Mouse (Mus musculus) splenic B cell, adult 2 months (primary cell): ENCODE results near the gene Rho.

Experiments used
- DNase-seq: peaks from one replicate; pipeline ENCODE4 v3.0.0-alpha.2; 2011; ENCODE audit warnings: low read depth, low spot score
- H3K27me3 ChIP-seq: 2 replicates; pipeline ENCODE4 v1.6.1; 2012; ENCODE audit warnings: mild to moderate bottlenecking, low read length, moderate library complexity, mixed read lengths; ENCODE audit not compliant: control insufficient read depth, poor library complexity, insufficient read depth, severe bottlenecking
- H3K36me3 ChIP-seq: 2 replicates; pipeline ENCODE4 v1.6.1; 2012; ENCODE audit warnings: mild to moderate bottlenecking, low read length, moderate library complexity, mixed read lengths; ENCODE audit not compliant: control insufficient read depth, poor library complexity, insufficient read depth, severe bottlenecking

The Rho gene

DNA sequence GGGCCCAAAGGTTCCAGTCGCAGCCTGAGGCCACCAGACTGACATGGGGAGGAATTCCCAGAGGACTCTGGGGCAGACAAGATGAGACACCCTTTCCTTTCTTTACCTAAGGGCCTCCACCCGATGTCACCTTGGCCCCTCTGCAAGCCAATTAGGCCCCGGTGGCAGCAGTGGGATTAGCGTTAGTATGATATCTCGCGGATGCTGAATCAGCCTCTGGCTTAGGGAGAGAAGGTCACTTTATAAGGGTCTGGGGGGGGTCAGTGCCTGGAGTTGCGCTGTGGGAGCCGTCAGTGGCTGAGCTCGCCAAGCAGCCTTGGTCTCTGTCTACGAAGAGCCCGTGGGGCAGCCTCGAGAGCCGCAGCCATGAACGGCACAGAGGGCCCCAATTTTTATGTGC is at the start of gene Rho:
Gene Rho, plus strand, starts transcription at position 110 of the 400 bp plus-strand sequence.
- Histone ChIP-seq H3K36me3 (no peaks in the 10 kb centered on the region), H3K27me3 (no peaks in the 10 kb centered on the region)
- no peak for DNase-seq

DNA sequence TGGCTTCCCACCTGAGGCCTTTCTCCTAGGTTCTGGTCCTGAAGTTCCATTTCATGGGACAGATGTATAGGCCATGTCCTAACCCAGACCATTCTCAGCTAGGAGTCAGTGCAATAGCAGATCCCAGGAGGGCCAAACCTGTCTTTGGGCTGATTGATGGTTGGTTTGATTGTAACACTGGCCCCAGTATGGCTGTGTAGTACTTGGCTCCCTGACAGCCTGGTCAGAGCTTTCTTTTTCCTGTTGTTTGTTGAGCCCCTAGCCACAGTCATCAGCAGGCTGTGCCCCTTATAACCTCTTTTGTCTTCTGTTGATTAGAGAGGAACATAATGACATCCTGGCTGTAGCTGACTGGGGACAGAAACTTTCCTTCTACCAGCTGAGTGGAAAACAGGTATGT is 47.5 kb upstream of the Rho start:
- H3K36me3 ChIP-seq, result no peaks in the 10 kb centered on the region

DNA sequence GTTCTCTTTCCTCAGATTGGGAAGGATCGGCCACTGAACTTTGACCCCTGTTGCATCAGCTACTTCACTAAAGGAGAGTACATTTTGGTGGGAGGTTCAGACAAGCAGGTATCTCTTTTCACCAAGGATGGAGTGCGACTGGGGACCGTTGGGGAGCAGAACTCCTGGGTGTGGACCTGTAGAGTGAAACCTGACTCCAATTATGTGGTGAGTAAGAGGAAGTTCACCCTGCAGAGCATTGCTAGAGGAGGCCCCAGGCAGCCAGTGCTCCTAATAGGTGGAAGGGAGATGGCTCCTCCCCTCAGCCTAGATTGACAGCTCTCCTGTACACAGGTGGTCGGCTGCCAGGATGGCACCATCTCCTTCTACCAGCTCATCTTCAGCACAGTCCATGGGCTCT is 44.7 kb upstream of the Rho start:
- DNase-seq, result peak; percentile 28
- H3K36me3 ChIP-seq, result no peaks in the 10 kb centered on the region
- H3K27me3 ChIP-seq, result no peaks in the 10 kb centered on the region

More for the DNA sequence above, 47.5 kb upstream of the Rho start:
- DNase-seq, result no peak
- no peaks in the 10 kb centered on the region for H3K27me3 ChIP-seq

DNA sequence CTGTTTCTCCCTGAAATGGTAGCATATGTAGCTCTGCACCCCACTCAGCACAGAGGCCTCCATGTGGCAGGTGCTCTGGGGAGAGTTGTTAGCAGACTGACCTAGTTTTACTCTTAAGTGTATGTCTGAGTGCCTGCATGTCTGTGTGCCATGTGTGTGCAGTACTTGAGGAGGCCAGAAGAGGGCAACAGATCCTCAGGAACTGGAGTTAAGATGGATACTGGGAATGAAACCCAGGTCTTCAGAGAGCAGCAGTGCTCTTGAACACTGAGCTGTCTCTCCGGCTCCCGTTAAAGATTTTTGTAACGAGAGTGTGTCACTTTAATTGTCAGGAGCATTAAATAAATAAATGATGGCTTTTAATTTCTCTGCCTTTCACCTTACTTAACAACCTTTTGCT is 43.3 kb upstream of the Rho start:
- Histone ChIP-seq H3K27me3 (no peaks in the 10 kb centered on the region), H3K36me3 (no peaks in the 10 kb centered on the region)
- DNase-seq, result peak; percentile 50

DNA sequence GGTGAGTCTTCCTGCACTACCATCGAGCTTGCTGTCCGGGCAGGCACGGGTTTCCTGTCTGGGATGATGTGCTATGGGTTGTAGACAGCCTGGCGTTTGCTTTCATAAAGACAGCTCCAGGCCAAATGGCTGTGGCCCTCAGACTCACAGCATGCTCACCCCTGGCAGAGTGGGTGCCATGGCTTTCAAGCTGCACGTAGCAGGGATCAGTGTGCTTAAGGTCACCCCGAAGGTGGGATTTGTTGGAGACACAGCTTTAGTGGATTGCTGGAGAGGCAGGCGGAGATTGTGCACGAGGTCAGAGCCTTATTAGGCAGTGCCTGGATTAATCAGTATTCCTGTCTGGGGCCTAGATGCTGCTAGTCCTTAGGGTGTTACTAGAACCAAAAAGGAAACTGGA is 40.9 kb upstream of the Rho start:
- H3K36me3 ChIP-seq, result no peaks in the 10 kb centered on the region
- no peaks in the 10 kb centered on the region for H3K27me3 ChIP-seq
- DNase-seq, result no peak

- no peak for DNase-seq
Observed at GRCm38 (mm10) chr6:115891061-115891460, 40.5 kb upstream of the Rho start.

DNA sequence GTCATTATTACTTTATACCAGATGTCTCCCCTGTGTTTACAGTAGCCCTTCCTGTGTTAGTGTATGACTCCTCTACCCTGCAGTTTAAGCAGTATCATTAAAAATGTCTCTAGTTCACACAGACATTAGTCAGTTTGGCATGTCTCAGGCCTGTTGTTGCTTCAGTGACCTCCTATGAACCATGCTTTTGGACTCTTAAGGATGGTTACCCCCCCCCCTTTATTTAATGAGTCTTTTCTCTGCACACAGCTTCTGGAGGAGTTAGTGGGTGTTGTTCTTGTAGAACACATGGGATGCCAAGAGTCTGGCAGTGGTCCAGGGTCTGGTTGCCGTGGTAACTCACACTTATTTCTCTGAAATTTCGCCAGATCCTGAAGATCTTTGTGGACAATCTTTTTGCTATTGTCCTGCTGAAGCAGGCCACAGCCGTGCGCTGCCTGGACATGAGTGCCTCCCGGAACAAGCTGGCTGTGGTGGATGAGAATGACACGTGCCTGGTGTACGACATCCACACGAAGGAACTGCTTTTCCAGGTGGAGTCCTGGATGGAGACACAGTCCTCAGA is 40.0 kb upstream of the Rho start:
- DNase-seq, result no peak
- Histone ChIP-seq H3K36me3 (no peaks in the 10 kb centered on the region), H3K27me3 (no peaks in the 10 kb centered on the region)

More at GRCm38 (mm10) chr6:115891061-115891460, 40.5 kb upstream of the Rho start:
- no peaks in the 10 kb centered on the region for H3K27me3 ChIP-seq
- H3K36me3 ChIP-seq, result no peaks in the 10 kb centered on the region

GRCm38 (mm10) chr6:115892363-115892762 is 39.2 kb upstream of the Rho start:
- Histone ChIP-seq H3K36me3 (no peaks in the 10 kb centered on the region), H3K27me3 (no peaks in the 10 kb centered on the region)
- DNase-seq, result no peak

DNA sequence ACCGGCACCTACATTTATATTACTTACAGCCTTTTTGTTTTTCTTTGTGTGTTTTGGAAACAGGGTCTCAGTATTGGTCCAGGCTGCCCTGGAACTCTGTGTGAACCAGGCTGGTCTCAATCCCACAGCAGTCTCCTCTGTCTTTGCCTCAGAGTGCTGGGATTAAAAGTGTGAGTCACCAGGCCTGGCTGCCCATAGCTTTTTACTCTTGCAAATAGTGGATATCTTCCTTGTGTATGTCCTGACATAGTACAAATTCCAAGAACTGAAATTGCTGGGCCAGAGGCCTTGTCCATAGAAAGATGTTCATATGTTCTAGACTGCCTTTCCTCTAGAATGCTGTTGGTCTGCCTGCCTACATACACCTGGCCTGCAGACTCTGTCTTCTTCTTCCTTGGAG is 35.2 kb upstream of the Rho start:
- no peaks in the 10 kb centered on the region for H3K36me3 ChIP-seq
- DNase-seq, result no peak
- H3K27me3 ChIP-seq, result no peaks in the 10 kb centered on the region

GRCm38 (mm10) chr6:115897117-115897516 is 34.4 kb upstream of the Rho start:
- DNase-seq, result no peak
- H3K36me3 ChIP-seq, result no peaks in the 10 kb centered on the region
- no peaks in the 10 kb centered on the region for H3K27me3 ChIP-seq

GRCm38 (mm10) chr6:115897926-115898520 is 33.5 kb upstream of the Rho start:
- H3K36me3 ChIP-seq, result no peaks in the 10 kb centered on the region
- peak; percentile 11 for DNase-seq
- H3K27me3 ChIP-seq, result no peaks in the 10 kb centered on the region

DNA sequence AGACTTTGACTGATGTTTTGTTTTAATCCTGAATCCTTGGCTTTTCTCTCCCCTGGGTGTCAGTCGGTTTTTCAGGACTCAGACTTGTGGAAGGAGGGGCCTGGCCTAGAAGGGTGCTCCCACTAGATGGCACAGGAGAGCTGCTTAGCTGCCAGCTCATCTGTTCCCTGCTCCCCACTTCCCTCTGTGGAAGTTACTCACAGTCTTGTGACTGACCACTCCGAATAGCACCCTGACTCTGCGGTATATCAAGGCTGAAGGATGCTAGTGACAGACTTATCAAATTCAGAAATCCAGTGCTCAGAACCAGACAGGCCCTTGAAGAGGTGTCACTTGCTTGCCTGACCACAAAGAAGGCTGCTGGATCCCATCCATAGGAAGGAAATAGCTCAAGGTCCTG is 30.5 kb upstream of the Rho start:
- H3K27me3 ChIP-seq, result no peaks in the 10 kb centered on the region
- peak; percentile 65 for DNase-seq
- H3K36me3 ChIP-seq, result no peaks in the 10 kb centered on the region

DNA sequence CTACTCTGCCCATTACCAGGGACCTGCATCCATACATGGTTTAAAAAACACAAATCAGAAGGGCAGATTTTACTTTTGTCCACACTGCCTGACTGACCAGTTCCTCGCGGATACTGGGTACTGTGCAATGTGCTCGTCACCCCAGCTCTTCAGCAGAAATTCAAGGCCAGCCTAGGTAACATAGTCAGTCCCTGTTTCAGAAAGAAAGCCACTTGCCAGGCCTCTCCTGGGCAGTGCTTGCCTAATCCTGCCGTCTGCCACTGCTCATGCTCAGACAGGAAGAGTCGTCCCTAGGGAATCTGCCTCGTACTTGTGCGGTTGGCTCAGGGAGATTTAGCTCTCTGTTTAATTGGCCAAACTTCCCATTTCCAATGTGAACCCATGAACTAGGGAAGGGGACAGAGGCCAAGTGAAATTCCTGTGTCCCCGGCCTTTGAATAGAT is 30.0 kb upstream of the Rho start:
- DNase-seq, result peak; percentile 33

GRCm38 (mm10) chr6:115902545-115902944 is 29.0 kb upstream of the Rho start:
- no peak for DNase-seq
- H3K27me3 ChIP-seq, result no peaks in the 10 kb centered on the region
- H3K36me3 ChIP-seq, result no peaks in the 10 kb centered on the region

More for the DNA sequence above, 30.0 kb upstream of the Rho start:
- Histone ChIP-seq H3K36me3 (no peaks in the 10 kb centered on the region), H3K27me3 (no peaks in the 10 kb centered on the region)

- no peaks in the 10 kb centered on the region for H3K36me3 ChIP-seq
- no peak for DNase-seq
- no peaks in the 10 kb centered on the region for H3K27me3 ChIP-seq
Observed at GRCm38 (mm10) chr6:115905568-115905967, 26.0 kb upstream of the Rho start.

DNA sequence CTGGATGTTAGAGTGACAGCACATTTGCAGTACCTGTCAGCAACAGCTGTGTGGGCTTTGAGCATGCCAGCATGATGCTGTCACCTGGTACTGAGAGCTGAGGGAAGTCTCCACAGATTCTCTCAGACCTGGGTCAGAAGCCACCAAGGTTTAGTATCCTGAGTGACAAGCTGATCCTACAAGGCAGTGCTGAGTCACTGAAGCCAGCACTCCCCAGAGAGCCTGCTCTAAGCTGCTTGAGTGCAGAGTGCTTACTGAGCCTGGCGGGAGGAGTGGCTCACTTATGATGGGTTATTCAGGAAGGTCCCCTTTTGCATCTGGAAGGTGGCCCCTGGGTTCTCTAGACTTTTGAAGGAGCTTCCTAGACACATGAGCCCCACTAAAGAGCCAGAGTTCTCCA is 25.1 kb upstream of the Rho start:
- no peaks in the 10 kb centered on the region for H3K27me3 ChIP-seq
- DNase-seq, result peak; percentile 17
- no peaks in the 10 kb centered on the region for H3K36me3 ChIP-seq
